Mouse (Mus musculus): Measurements from ENCODE around the gene Wif1. TPM values are rescaled to one million over a fixed set of nuclear protein-coding genes. Genes with fewer than 3 reads are reported as not detected.

The Wif1 gene
- not detected for polyA plus RNA-seq (2017; shearing (Covaris generic))

DNA sequence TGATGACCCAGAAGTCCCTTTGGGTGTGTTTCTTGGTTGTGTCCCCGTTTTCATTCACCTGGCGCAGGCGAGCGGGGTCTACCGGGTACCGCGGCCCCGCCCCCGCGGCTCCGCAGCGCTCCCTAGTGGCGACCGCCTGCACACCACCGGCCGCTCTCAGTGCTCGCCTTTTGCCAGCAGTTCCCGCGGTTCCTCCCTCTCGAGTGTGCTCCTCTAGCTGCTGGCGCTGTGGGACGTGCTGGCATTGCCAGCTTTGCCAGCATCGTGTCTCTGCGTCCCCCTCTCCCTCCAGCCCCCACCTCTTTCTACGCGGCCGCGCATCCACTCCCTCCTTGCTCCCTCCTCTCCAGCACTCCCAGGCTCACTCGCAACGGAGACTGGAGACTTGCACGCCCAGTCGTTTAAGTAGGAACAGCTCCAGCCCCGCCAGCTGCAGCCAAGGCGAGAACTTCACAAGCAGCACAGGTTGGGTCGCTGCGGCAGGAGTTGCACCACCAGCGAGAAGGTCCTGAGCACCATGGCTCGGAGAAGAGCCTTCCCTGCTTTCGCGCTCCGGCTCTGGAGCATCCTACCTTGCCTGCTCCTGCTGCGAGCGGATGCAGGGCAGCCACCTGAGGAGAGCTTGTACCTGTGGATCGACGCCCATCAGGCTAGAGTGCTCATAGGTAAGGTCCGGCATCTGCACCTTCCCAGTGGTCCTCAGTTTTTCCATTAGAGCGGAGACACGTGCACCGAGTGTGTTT is at the start of gene Wif1:
Gene Wif1 (plus strand): TSS at position 135 of the 743 bp plus-strand sequence.

Other genes with a start within 250 kb of the Wif1 start
- 1 to 10 TPM in 1 of 2 experiments, under 1 TPM in 1; 0.45 to 7.3 TPM for gene Msrb3, start 134.9 kb upstream of the Wif1 start, polyA plus RNA-seq (2017; shearing (Covaris generic))
- gene Lemd3, start 54.6 kb upstream of the Wif1 start, polyA plus RNA-seq (2017; shearing (Covaris generic)) = 10 to 100 TPM; 17.9 to 18.1 TPM

Data from activated CD4-positive, CD25-positive, alpha-beta regulatory T cell (primary cell).